Mouse (Mus musculus): ENCODE results near the gene Lama1. TPM values are rescaled to one million over a fixed set of nuclear protein-coding genes. Genes with fewer than 3 reads are reported as not detected.

Gene Lama1
- total and polyA plus RNA-seq, 2 experiments from 2014 or later, result 2.9 to 21.2 TPM

DNA sequence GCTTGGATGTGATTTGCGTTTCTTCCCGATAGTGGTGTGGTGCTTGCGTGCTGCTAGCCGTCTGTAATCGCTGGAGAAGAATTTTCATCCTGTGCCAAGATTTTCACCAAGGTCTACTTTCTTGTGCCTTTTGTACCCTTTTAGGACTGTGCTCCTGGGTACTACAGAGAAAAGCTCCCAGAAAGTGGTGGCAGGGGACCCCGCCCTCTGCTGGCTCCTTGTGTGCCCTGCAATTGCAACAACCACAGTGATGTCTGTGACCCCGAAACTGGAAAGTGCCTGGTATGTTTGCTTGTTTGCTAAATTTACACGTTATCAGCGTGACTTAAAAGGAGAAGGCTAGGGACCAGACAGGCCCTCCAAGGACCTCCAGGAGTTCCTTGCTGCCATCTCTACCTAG is 79.7 kb downstream of the Lama1 start:
- Histone ChIP-seq H3K9ac (no peak overlapping the region), H3K4me3 (ENCODE audit: low read depth, low read length) (no peak overlapping the region), H3K4me1 (ENCODE audit: insufficient read depth) (no peaks in the 10 kb centered on the region), H3K9me3 (ENCODE audit: low read length) (no peaks in the 10 kb centered on the region), H3K27ac (ENCODE audit: low read depth, low read length) (no peak overlapping the region), H3K36me3 (ENCODE audit: insufficient read depth) (no peaks in the 10 kb centered on the region), H3K4me2 (ENCODE audit: low read depth) (no peak overlapping the region), H3K27me3 (ENCODE audit: insufficient read depth, low read length) (no peaks in the 10 kb centered on the region)
- 70% methylated on average over 9 of the region's 9 CpGs for WGBS
- DNase-seq (no peak), ATAC-seq (no peak)
- peak; percentile 61 for TF ChIP-seq CTCF (IDR thresholded peaks at IDR 0.05; ENCODE audit: low read depth)

DNA sequence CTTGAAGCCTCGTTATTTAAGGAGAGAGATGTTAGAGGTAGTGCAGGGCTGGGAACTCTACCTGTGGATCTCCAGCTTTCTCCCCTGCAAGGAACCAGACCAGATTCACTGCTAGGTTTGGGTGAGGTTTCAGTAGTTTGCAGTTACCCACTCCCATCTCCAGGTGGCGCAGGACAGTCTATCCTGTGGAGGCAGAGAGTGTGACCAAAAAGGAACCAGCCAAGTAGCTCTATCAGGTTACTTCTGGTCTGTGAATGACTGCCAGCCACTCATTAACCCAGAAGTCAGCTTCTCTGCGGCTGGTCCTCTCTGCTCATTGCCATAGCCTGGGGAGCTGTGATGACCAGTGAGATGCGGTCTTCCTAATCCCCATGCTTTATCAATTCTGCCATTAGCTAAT is 82.8 kb downstream of the Lama1 start:
- H3K4me3 ChIP-seq (ENCODE audit: low read depth, low read length), result no peak overlapping the region
- peak; percentile 17 for DNase-seq
- H3K27ac ChIP-seq (ENCODE audit: low read depth, low read length), result no peak overlapping the region
- no peaks in the 10 kb centered on the region for H3K9me3 ChIP-seq (ENCODE audit: low read length)
- H3K4me1 ChIP-seq (ENCODE audit: insufficient read depth), result no peaks in the 10 kb centered on the region
- H3K36me3 ChIP-seq (ENCODE audit: insufficient read depth), result no peaks in the 10 kb centered on the region
- ATAC-seq, result no peak
- H3K27me3 ChIP-seq (ENCODE audit: insufficient read depth, low read length), result no peaks in the 10 kb centered on the region
- H3K4me2 ChIP-seq (ENCODE audit: low read depth), result no peak overlapping the region
- TF ChIP-seq CTCF (IDR thresholded peaks at IDR 0.05; ENCODE audit: low read depth), result peak; percentile 48
- 60% methylated on average over 4 of the region's 4 CpGs for WGBS
- H3K9ac ChIP-seq, result no peak overlapping the region

DNA sequence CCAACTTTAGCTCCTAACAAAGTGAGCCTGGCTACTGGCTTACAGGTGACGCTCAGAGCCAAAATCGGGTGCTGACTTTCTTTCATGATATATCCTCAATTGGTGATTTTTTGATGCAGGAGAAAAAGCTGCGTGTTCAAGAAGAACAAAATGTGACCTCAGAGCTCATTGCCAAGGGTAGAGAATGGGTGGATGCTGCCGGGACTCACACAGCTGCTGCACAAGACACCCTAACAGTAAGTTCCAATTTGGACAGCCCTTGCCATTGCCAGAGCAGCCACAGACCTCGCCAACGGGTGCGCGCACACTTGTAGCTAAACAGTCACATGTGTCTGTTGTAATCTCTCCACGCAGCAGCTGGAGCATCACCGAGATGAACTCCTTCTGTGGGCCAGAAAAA is 94.0 kb downstream of the Lama1 start:
- H3K36me3 ChIP-seq (ENCODE audit: insufficient read depth), result no peaks in the 10 kb centered on the region
- ATAC-seq (no peak), DNase-seq (no peak)
- no peaks in the 10 kb centered on the region for H3K9me3 ChIP-seq (ENCODE audit: low read length)
- no peak overlapping the region for H3K9ac ChIP-seq
- H3K27me3 ChIP-seq (ENCODE audit: insufficient read depth, low read length), result no peaks in the 10 kb centered on the region
- no peak for TF ChIP-seq CTCF (IDR thresholded peaks at IDR 0.05; ENCODE audit: low read depth)
- H3K4me1 ChIP-seq (ENCODE audit: insufficient read depth), result no peaks in the 10 kb centered on the region
- WGBS, result 96% methylated on average over 10 of the region's 10 CpGs
- H3K4me3 ChIP-seq (ENCODE audit: low read depth, low read length), result no peak overlapping the region
- no peak overlapping the region for H3K27ac ChIP-seq (ENCODE audit: low read depth, low read length)
- H3K4me2 ChIP-seq (ENCODE audit: low read depth), result no peak overlapping the region

DNA sequence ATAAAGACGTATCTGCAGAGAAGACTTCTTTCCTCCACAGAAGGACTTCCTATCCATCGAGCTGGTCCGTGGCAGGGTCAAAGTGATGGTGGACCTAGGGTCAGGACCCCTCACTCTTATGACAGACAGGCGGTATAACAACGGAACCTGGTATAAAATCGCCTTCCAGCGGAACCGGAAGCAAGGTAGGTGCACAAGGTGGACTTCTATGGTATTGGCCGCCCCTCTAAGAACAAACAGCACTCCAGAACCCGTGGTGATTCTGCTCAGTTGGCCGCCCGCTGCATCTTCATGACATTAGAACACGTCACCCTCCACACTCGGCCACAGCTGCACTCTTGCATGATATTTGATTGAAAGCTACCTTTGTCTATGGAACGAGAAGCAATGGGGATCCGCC is 112.1 kb downstream of the Lama1 start:
- Histone ChIP-seq H3K4me2 (ENCODE audit: low read depth) (no peak overlapping the region), H3K4me1 (ENCODE audit: insufficient read depth) (no peaks in the 10 kb centered on the region), H3K4me3 (ENCODE audit: low read depth, low read length) (no peak overlapping the region), H3K27ac (ENCODE audit: low read depth, low read length) (no peak overlapping the region), H3K9me3 (ENCODE audit: low read length) (no peaks in the 10 kb centered on the region), H3K9ac (no peak overlapping the region), H3K36me3 (ENCODE audit: insufficient read depth) (0 out of 2 replicates have a peak, but pooled peaks cover 8% of the 10 kb centered on the region), H3K27me3 (ENCODE audit: insufficient read depth, low read length) (no peaks in the 10 kb centered on the region)
- DNase-seq (no peak), ATAC-seq (no peak)
- no peak for TF ChIP-seq CTCF (IDR thresholded peaks at IDR 0.05; ENCODE audit: low read depth)
- WGBS, result 90% methylated on average over 16 of the region's 16 CpGs

DNA sequence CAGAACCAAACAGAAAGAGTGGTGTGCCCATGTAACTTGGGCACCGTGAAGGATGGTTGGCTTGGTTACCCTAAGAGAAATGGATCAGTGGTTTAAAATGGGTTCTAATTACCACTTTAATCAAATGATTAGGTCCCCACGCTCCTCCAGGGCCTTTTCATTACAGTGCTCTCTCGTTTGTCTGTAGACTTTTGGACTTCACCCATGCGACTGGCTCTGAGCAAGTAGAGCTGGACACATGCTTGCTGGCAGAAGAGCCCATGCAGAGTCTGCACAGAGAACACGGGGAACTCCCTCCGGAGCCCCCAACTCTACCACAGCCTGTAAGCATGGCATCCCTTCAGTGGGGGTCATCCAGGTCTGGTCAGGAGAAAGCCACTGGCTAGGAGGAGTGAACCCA is 116.6 kb downstream of the Lama1 start:
- Histone ChIP-seq H3K9me3 (ENCODE audit: low read length) (no peaks in the 10 kb centered on the region), H3K9ac (no peak overlapping the region), H3K27ac (ENCODE audit: low read depth, low read length) (no peak overlapping the region), H3K4me2 (ENCODE audit: low read depth) (no peak overlapping the region), H3K4me1 (ENCODE audit: insufficient read depth) (no peaks in the 10 kb centered on the region), H3K27me3 (ENCODE audit: insufficient read depth, low read length) (no peaks in the 10 kb centered on the region), H3K36me3 (ENCODE audit: insufficient read depth) (0 out of 2 replicates have a peak, but pooled peaks cover 13% of the 10 kb centered on the region), H3K4me3 (ENCODE audit: low read depth, low read length) (no peak overlapping the region)
- TF ChIP-seq CTCF (IDR thresholded peaks at IDR 0.05; ENCODE audit: low read depth), result no peak
- WGBS, result 87% methylated on average over 6 of the region's 6 CpGs
- DNase-seq (no peak), ATAC-seq (no peak)

DNA sequence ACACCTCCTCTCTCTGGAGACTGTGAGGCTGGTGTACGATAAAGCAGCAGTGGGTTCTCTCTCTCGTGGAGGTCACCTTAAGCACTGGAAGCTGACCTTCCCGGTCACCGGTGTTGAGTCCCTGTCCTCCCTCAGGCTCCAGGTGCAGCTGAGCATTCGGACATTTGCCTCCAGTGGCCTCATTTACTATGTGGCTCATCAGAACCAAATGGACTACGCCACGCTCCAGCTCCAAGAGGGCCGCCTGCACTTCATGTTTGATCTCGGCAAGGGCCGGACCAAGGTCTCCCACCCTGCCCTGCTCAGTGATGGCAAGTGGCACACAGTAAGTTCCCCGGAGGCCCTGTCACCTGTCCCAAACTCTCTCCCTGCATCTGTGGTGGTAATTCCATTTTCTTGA is 118.7 kb downstream of the Lama1 start:
- no peak overlapping the region for H3K9ac ChIP-seq
- DNase-seq (no peak), ATAC-seq (no peak)
- no peak overlapping the region for H3K27ac ChIP-seq (ENCODE audit: low read depth, low read length)
- 0 out of 2 replicates have a peak, but pooled peaks cover 8% of the 10 kb centered on the region for H3K36me3 ChIP-seq (ENCODE audit: insufficient read depth)
- no peaks in the 10 kb centered on the region for H3K9me3 ChIP-seq (ENCODE audit: low read length)
- no peak for TF ChIP-seq CTCF (IDR thresholded peaks at IDR 0.05; ENCODE audit: low read depth)
- H3K27me3 ChIP-seq (ENCODE audit: insufficient read depth, low read length), result no peaks in the 10 kb centered on the region
- 97% methylated on average over 11 of the region's 11 CpGs for WGBS
- H3K4me2 ChIP-seq (ENCODE audit: low read depth), result no peak overlapping the region
- H3K4me3 ChIP-seq (ENCODE audit: low read depth, low read length), result no peak overlapping the region
- no peaks in the 10 kb centered on the region for H3K4me1 ChIP-seq (ENCODE audit: insufficient read depth)

DNA sequence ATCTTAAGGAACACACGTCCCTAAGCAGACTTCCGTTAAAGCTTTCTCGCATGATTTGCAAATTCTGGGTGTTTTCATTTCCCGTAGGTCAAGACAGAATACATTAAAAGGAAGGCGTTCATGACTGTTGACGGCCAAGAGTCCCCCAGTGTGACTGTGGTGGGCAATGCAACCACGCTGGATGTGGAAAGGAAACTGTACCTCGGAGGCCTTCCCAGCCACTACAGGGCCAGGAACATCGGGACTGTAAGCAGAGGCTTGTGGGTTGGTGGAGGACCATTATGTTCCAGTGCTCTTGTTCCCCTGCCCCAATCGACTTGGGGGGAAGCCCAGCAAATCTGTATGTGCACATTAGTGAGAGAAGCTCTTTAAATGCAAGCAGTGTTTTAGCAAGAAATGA is 119.9 kb downstream of the Lama1 start:
- no peak for TF ChIP-seq CTCF (IDR thresholded peaks at IDR 0.05; ENCODE audit: low read depth)
- Histone ChIP-seq H3K27ac (ENCODE audit: low read depth, low read length) (no peak overlapping the region), H3K9ac (no peak overlapping the region), H3K9me3 (ENCODE audit: low read length) (no peaks in the 10 kb centered on the region), H3K4me1 (ENCODE audit: insufficient read depth) (no peaks in the 10 kb centered on the region), H3K36me3 (ENCODE audit: insufficient read depth) (0 out of 2 replicates have a peak, but pooled peaks cover 5% of the 10 kb centered on the region), H3K27me3 (ENCODE audit: insufficient read depth, low read length) (no peaks in the 10 kb centered on the region), H3K4me3 (ENCODE audit: low read depth, low read length) (no peak overlapping the region), H3K4me2 (ENCODE audit: low read depth) (no peak overlapping the region)
- ATAC-seq (no peak), DNase-seq (no peak)
- 95% methylated on average over 10 of the region's 10 CpGs for WGBS

DNA sequence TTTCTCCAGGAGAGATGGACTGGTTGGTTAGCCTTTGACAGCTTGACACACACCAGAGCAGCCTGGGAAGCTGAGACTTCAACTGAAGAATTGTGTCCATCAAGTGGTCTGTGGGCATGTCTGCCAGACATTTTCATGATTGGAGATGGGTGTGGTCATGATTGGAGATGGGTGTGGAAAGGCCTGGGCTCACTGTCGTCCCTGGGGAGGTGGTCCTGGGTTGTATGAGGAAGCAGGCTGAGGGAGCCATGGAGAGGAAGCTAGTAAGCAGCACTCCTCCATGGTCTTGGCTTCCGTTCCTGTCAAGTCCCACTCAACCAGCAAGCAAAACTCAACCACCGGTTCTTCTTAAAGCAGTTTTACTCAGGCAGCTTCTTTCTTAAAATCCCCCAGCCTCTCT is 130.4 kb downstream of the Lama1 start:
- DNase-seq (no peak), ATAC-seq (no peak)
- Histone ChIP-seq H3K36me3 (ENCODE audit: insufficient read depth) (no peaks in the 10 kb centered on the region), H3K4me1 (ENCODE audit: insufficient read depth) (no peaks in the 10 kb centered on the region), H3K27ac (ENCODE audit: low read depth, low read length) (no peak overlapping the region), H3K4me3 (ENCODE audit: low read depth, low read length) (no peak overlapping the region), H3K4me2 (ENCODE audit: low read depth) (no peak overlapping the region), H3K9me3 (ENCODE audit: low read length) (0 out of 2 replicates have a peak, but pooled peaks cover 7% of the 10 kb centered on the region), H3K9ac (no peak overlapping the region), H3K27me3 (ENCODE audit: insufficient read depth, low read length) (no peaks in the 10 kb centered on the region)
- TF ChIP-seq CTCF (IDR thresholded peaks at IDR 0.05; ENCODE audit: low read depth), result no peak
- 90% methylated on average over 3 of the region's 3 CpGs for WGBS

All from forebrain, postnatal 0 days (tissue).